Mouse (Mus musculus): ENCODE measurements at regions not wholly inside any gene's neighbourhood (a gene's known extent, or its start where the extent isn't known, plus 50 kb on each side); places are given as distances from the start of the nearest gene placed in this dataset.

- no peak for ATAC-seq (ENCODE audit: insufficient number of reproducible peaks, low FRiP score, low TSS enrichment, low read depth)
- DNase-seq (ENCODE audit: low spot score): no peak
- Histone ChIP-seq H3K27ac (replicated peaks; ENCODE audit: low read depth, low read length) (no peak overlapping the region), H3K9ac (ENCODE audit: low read length) (no peak overlapping the region), H3K9me3 (ENCODE audit: control insufficient read depth, low read length) (no peaks in the 10 kb centered on the region), H3K36me3 (ENCODE audit: control insufficient read depth, insufficient read depth, low read length) (no peaks in the 10 kb centered on the region), H3K4me3 (ENCODE audit: low read depth, low read length) (no peak overlapping the region), H3K4me1 (ENCODE audit: control insufficient read depth, insufficient read depth, low read length) (no peaks in the 10 kb centered on the region), H3K27me3 (ENCODE audit: control insufficient read depth, insufficient read depth, low read length) (no peaks in the 10 kb centered on the region), H3K4me2 (ENCODE audit: low read depth, severe bottlenecking) (no peak overlapping the region)
- 83% methylated on average over 4 of the region's 4 CpGs for WGBS
Observed at GRCm38 (mm10) chr5:39806643-39807042, 51.4 kb upstream of the Hs3st1 start.

All from limb, embryonic 11.5 days (tissue).